Mouse (Mus musculus) adrenal gland, postnatal 36 days (tissue): Measurements from ENCODE around the gene Dis3l. TPM values are rescaled to one million over a fixed set of nuclear protein-coding genes. Genes with fewer than 3 reads are reported as not detected.

Experiments
- DNase-seq, 2 experiments: peaks; one replicate each; pipeline ENCODE4 v3.0.0; 2021; ENCODE audit warnings: mixed read lengths in 1 of 2
- total RNA-seq, 2 experiments: library from RNA; stranded (reverse); gene quantifications; 2 replicates each; pipeline ENCODE4 v1.2.3; 2021

Gene Dis3l
- total RNA-seq, 2 experiments from 2014 or later: 20.9 to 21.5 TPM

DNA sequence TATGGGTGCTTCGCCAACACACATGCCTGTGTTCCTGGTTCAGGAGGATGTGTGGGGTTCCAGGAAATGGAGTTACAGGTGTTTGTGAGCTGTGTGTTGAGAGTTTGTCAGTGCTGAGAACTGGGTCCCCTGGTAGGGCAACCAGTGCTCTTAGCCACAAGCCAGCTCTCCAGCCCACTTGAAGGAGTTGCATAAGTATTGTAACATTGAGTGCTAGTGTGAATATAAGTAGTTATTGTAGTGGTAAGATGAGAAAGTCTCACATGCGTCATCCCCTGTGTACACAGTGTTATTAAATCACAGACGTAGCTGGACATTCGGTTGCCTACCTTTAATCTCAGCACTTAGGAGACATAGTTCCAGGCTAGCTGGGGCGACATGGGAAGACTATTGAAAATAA is 81.2 kb downstream of the Dis3l start:
- no peak for DNase-seq

Other genes with a start within 250 kb of the Dis3l start
- 1 to 10 TPM in 1 of 2 experiments, under 1 TPM in 1; 0.69 to 2.6 TPM for gene Lctl, start 224.1 kb downstream of the Dis3l start, total RNA-seq
- gene Zwilch, start 168.2 kb downstream of the Dis3l start, total RNA-seq: 1 to 10 TPM; 2.7 to 4.0 TPM
- 1,000 to 10,000 TPM in 1 of 2 experiments, 100 to 1,000 TPM in 1; 960 to 1,012 TPM for gene Rpl4, start 167.9 kb downstream of the Dis3l start, total RNA-seq
- 10 to 100 TPM; 20.7 to 21.3 TPM for gene Snapc5, start 162.0 kb downstream of the Dis3l start, total RNA-seq
- 1 to 10 TPM; 2.5 to 2.7 TPM for gene Uchl4, start 106.1 kb downstream of the Dis3l start, total RNA-seq
- gene Map2k1, start 87.7 kb downstream of the Dis3l start, total RNA-seq: 10 to 100 TPM; 80.4 to 91.1 TPM
- 10 to 100 TPM; 15.9 to 20.6 TPM for gene Tipin, start 59.7 kb downstream of the Dis3l start, total RNA-seq
- gene Megf11, start 44.3 kb upstream of the Dis3l start, total RNA-seq: under 1 TPM; 0.36 to 0.79 TPM